Mouse (Mus musculus) R1 (cell line): ENCODE measurements around the gene Ago3.

Experiments
- DNase-seq: peaks from one replicate; pipeline ENCODE4 v3.0.0-alpha.2; 2018; ENCODE audit warnings: low read depth, low spot score

The Ago3 gene

GRCm38 (mm10) chr4:126310344-126310743, 119.0 kb downstream of the Ago3 start:
- no peak for DNase-seq

GRCm38 (mm10) chr4:126309922-126310309, 119.4 kb downstream of the Ago3 start:
- peak; percentile 94 for DNase-seq

- no peak for DNase-seq
These were observed 120.0 kb downstream of the Ago3 start for GRCm38 (mm10) chr4:126309211-126309921.

- DNase-seq = peak; percentile 50
These were observed 122.5 kb downstream of the Ago3 start for GRCm38 (mm10) chr4:126306827-126307226.

- DNase-seq = peak; percentile 53
These were observed 123.3 kb downstream of the Ago3 start for GRCm38 (mm10) chr4:126306058-126306457.

- DNase-seq = no peak
These were observed 123.9 kb downstream of the Ago3 start for GRCm38 (mm10) chr4:126305428-126305827.

GRCm38 (mm10) chr4:126303877-126304276, 125.5 kb downstream of the Ago3 start:
- peak; percentile 53 for DNase-seq

- no peak for DNase-seq
These were observed 127.6 kb downstream of the Ago3 start for GRCm38 (mm10) chr4:126301584-126302309.

GRCm38 (mm10) chr4:126300916-126301583, 128.3 kb downstream of the Ago3 start:
- no peak for DNase-seq

- peak; percentile 79 for DNase-seq
These were observed 132.7 kb downstream of the Ago3 start for GRCm38 (mm10) chr4:126296617-126297101.

- no peak for DNase-seq
These were observed 133.4 kb downstream of the Ago3 start for GRCm38 (mm10) chr4:126295937-126296336.

GRCm38 (mm10) chr4:126295152-126295551, 134.2 kb downstream of the Ago3 start:
- DNase-seq = no peak

- DNase-seq = no peak
These were observed 138.2 kb downstream of the Ago3 start for GRCm38 (mm10) chr4:126291196-126291595.

- no peak for DNase-seq
These were observed 139.0 kb downstream of the Ago3 start for GRCm38 (mm10) chr4:126290314-126290713.

GRCm38 (mm10) chr4:126288085-126288666, 141.2 kb downstream of the Ago3 start:
- no peak for DNase-seq

- no peak for DNase-seq
These were observed 141.9 kb downstream of the Ago3 start for GRCm38 (mm10) chr4:126287302-126287995.

- no peak for DNase-seq
These were observed 142.9 kb downstream of the Ago3 start, which contains the start of gene Col8a2 for GRCm38 (mm10) chr4:126286492-126286891. Col8a2 (plus strand) TSS chr4:126286793.

- DNase-seq = no peak
These were observed 145.8 kb downstream of the Ago3 start for GRCm38 (mm10) chr4:126283582-126283981.

GRCm38 (mm10) chr4:126281706-126282105, 147.7 kb downstream of the Ago3 start:
- DNase-seq = no peak
